Mouse (Mus musculus) myocyte (in vitro differentiated cells): ENCODE results near the gene Fkbp4. TPM values are rescaled to one million over a fixed set of nuclear protein-coding genes. Genes with fewer than 3 reads are reported as not detected.

ENCODE experiments used
- H3K27me3 ChIP-seq: one replicate; pipeline ENCODE4 v1.6.1; 2011; ENCODE audit not compliant: control insufficient read depth, insufficient read depth, insufficient read length
- H3K36me3 ChIP-seq: one replicate; pipeline ENCODE4 v1.6.1; 2011; ENCODE audit not compliant: control insufficient read depth, insufficient read depth
- H3K4me2 ChIP-seq: one replicate; pipeline ENCODE4 v1.6.1; 2011; ENCODE audit warnings: low read depth, control low read depth
- H3K4me3 ChIP-seq: one replicate; pipeline ENCODE4 v1.5.1; 2011; ENCODE audit warnings: mild to moderate bottlenecking, control low read depth, moderate library complexity
- H3K79me2 ChIP-seq: one replicate; pipeline ENCODE4 v1.6.1; 2011; ENCODE audit not compliant: control insufficient read depth, insufficient read depth
- H3ac ChIP-seq: one replicate; pipeline ENCODE4 v1.6.1; 2011; ENCODE audit not compliant: control insufficient read depth, insufficient read length
- CEBPB ChIP-seq: IDR thresholded peaks from 2 replicates; pipeline ENCODE4 v1.6.1; 2011; ENCODE audit warnings: mild to moderate bottlenecking, moderate library complexity; ENCODE audit not compliant: poor library complexity, insufficient read depth, severe bottlenecking
- E2F4 ChIP-seq: IDR thresholded peaks from one replicate; pipeline ENCODE4 v1.6.1; 2011; ENCODE audit warnings: mild to moderate bottlenecking, control low read depth, moderate library complexity; ENCODE audit not compliant: insufficient read depth
- MAX ChIP-seq: IDR thresholded peaks from one replicate; pipeline ENCODE4 v1.6.1; 2011; ENCODE audit warnings: low read depth, mild to moderate bottlenecking, control low read depth
- MYOD1 ChIP-seq, 3 experiments: IDR thresholded peaks; one replicate each; pipeline ENCODE4 v1.6.1; 2011; ENCODE audit warnings: control low read depth in 2 of 3, low read depth in 2 of 3, mild to moderate bottlenecking in 2 of 3, moderate library complexity in 1 of 3; ENCODE audit not compliant: insufficient read length in 2 of 3, control insufficient read depth in 1 of 3
- MYOG ChIP-seq, 3 experiments: IDR thresholded peaks; one replicate each; pipeline ENCODE4 v1.6.1; 2011; ENCODE audit warnings: control low read depth in 2 of 3, low read depth in 2 of 3, mild to moderate bottlenecking in 2 of 3; ENCODE audit not compliant: insufficient read length in 2 of 3, control insufficient read depth in 1 of 3, insufficient read depth in 1 of 3
- POLR2A ChIP-seq: IDR thresholded peaks from one replicate; pipeline ENCODE4 v1.6.1; 2011; ENCODE audit warnings: low read depth, mild to moderate bottlenecking, control low read depth, moderate library complexity; ENCODE audit not compliant: insufficient read length
- POLR2AphosphoS2 ChIP-seq: IDR thresholded peaks from one replicate; pipeline ENCODE4 v1.6.1; 2011; ENCODE audit warnings: low read depth, control low read depth; ENCODE audit not compliant: insufficient read length
- REST ChIP-seq: IDR thresholded peaks from one replicate; pipeline ENCODE4 v1.6.1; 2011; ENCODE audit warnings: mild to moderate bottlenecking, control low read depth, moderate library complexity; ENCODE audit not compliant: insufficient read depth, insufficient read length
- SRF ChIP-seq: IDR thresholded peaks from one replicate; pipeline ENCODE4 v1.6.1; 2011; ENCODE audit warnings: low read depth; ENCODE audit not compliant: control insufficient read depth, insufficient read length
- TCF12 ChIP-seq: IDR thresholded peaks from one replicate; pipeline ENCODE4 v1.6.1; 2011; ENCODE audit warnings: mild to moderate bottlenecking, control low read depth; ENCODE audit not compliant: poor library complexity, insufficient read depth, severe bottlenecking
- TCF3 ChIP-seq: IDR thresholded peaks from one replicate; pipeline ENCODE4 v1.6.1; 2011; ENCODE audit warnings: low read depth, control low read depth; ENCODE audit not compliant: insufficient read length
- USF1 ChIP-seq: IDR thresholded peaks from one replicate; pipeline ENCODE4 v1.6.1; 2011; ENCODE audit warnings: low read depth, mild to moderate bottlenecking, control low read depth, moderate library complexity
- polyA plus RNA-seq: library from polyadenylated mRNA; unstranded; fragments of >200 nt; fragmentation: generic; extraction: Trizol; gene quantifications from one replicate; pipeline ENCODE4 v1.2.1, GENCODE M21; 2012; ENCODE audit warnings: missing spikeins

The Fkbp4 gene
- polyA plus RNA-seq, 1 experiment, result 224 TPM

DNA sequence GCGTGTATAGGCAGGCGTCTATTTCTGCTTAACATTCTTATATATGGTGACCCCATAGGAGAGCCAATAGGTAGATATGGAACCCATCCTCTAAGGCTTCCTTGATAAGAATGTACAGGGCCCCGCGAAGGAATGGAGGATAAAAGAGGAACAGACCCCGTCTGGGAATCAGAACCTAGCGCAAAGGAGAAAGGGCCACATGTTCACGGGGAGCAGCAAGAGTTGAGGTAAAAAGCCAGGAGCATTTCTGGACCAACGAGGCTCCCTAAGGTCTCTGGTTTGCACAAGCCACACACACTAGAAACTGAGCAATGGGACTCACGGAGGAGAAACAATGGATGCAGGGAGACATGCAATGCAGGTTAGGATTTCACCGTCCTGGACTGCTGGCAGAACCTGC is 1.2 kb downstream of the Fkbp4 start:
- Histone ChIP-seq H3K36me3 (peaks cover 30% of the 10 kb centered on the region), H3K4me2 (peak overlapping the region; percentile 81), H3K79me2 (peaks cover 23% of the 10 kb centered on the region), H3K4me3 (peak overlapping the region; percentile 88), H3ac (peak overlapping the region; percentile 84), H3K27me3 (no peaks in the 10 kb centered on the region)
- TF ChIP-seq TCF12 (no peak), TCF3 (no peak)

DNA sequence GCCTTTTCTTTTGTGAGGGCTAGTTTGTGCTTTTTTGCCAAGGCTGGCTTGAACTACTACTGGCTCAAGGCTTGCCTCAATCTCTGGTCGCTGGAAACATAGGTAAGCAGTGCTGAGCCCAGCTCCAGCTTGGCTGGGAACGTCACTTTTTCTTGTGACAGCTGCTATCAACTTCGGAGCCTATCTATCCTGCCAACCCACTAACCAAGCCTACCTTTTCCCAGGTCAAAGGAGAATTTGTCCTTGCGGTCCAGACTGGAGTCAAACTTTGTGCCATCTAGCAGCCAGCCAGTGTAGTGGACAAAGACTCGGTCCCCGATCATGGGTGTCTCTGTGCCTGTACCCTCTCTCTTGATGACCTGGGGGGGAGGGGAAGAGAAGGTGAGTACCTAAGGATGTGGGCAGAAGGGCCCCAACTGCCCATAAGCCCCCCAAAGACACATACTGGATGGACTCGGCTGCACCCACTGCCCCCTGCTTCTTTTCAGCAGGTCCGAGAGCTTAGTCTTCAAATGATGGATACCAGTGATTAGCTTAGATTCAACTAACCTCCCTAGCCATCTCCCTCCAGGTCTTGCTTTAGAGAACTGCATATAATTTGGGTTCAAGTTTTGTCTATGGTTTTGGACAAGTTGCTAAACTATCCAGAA is 2.0 kb downstream of the Fkbp4 start:
- H3K4me3 ChIP-seq, result peak overlapping the region; percentile 88
- peaks cover 37% of the 10 kb centered on the region for H3K36me3 ChIP-seq
- peak overlapping the region; percentile 81 for H3K4me2 ChIP-seq
- H3K27me3 ChIP-seq, result no peaks in the 10 kb centered on the region
- no peak for TF ChIP-seq USF1
- TF ChIP-seq POLR2AphosphoS2, result no peak
- no peak for TF ChIP-seq MAX
- no peak for TF ChIP-seq MYOG (IDR thresholded peaks at IDR 0.05; ENCODE audit: control insufficient read depth in 1 of 3, insufficient read depth in 1 of 3, insufficient read length in 2 of 3, low read depth in 2 of 3)
- TF ChIP-seq SRF, result no peak
- TF ChIP-seq TCF3, result no peak
- no peak for TF ChIP-seq MYOD1 (IDR thresholded peaks at IDR 0.05; ENCODE audit: control insufficient read depth in 1 of 3, insufficient read length in 2 of 3, low read depth in 2 of 3)
- TF ChIP-seq REST, result no peak
- no peak for TF ChIP-seq POLR2A
- no peak for TF ChIP-seq TCF12
- TF ChIP-seq E2F4, result no peak
- no peak for TF ChIP-seq CEBPB
- H3ac ChIP-seq, result no peak overlapping the region
- peaks cover 23% of the 10 kb centered on the region for H3K79me2 ChIP-seq

DNA sequence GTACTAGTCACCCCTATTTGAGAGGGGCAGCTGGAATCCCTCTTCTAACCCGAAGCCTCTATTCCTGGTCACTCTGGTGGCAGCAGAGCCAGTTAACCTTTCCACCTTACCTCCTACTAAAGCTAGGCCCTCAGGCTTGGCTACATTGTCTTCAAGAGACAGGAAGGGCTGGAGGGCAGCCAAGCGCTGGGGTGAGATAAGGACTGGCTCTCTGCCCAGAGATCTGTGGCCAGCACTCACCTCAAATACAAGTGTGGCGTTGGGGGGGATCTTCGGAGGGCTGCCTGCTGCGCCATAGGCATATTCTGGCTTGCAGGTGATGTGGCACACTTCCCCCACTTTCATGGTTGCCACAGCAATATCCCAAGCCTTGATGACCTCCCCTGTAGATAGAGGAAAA is 3.0 kb downstream of the Fkbp4 start:
- Histone ChIP-seq H3ac (no peak overlapping the region), H3K4me3 (peak overlapping the region; percentile 88), H3K4me2 (no peak overlapping the region), H3K27me3 (no peaks in the 10 kb centered on the region), H3K79me2 (peaks cover 23% of the 10 kb centered on the region), H3K36me3 (peaks cover 45% of the 10 kb centered on the region)
- TF ChIP-seq MYOG (IDR thresholded peaks at IDR 0.05; ENCODE audit: control insufficient read depth in 1 of 3, insufficient read depth in 1 of 3, insufficient read length in 2 of 3, low read depth in 2 of 3) (no peak), POLR2A (no peak), POLR2AphosphoS2 (no peak), TCF12 (no peak), REST (no peak)

DNA sequence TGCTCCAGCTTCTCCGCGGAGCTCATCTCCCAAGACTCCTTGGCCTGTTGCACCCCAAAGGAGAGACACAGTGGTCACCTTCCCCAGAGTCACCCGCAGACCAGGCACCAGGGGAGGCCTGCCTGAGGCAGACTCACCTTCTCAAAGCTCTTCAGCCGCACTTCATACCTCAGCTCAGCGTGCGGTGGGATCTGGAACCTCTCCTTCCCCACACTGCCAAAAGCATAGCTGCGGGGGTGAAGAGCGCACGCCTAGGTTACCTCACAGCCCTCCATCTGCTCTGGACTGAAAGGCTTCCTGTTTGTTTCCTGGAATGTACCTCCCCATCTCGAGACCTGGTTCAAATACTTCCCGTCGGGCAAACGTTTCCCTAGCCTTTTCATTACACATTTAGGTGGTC is 4.9 kb downstream of the Fkbp4 start:
- H3K4me2 ChIP-seq, result no peak overlapping the region
- no peaks in the 10 kb centered on the region for H3K27me3 ChIP-seq
- TF ChIP-seq POLR2AphosphoS2 (no peak), REST (no peak), TCF3 (no peak), USF1 (no peak)
- no peak overlapping the region for H3K4me3 ChIP-seq
- peaks cover 23% of the 10 kb centered on the region for H3K79me2 ChIP-seq
- no peak overlapping the region for H3ac ChIP-seq
- peaks cover 52% of the 10 kb centered on the region for H3K36me3 ChIP-seq

DNA sequence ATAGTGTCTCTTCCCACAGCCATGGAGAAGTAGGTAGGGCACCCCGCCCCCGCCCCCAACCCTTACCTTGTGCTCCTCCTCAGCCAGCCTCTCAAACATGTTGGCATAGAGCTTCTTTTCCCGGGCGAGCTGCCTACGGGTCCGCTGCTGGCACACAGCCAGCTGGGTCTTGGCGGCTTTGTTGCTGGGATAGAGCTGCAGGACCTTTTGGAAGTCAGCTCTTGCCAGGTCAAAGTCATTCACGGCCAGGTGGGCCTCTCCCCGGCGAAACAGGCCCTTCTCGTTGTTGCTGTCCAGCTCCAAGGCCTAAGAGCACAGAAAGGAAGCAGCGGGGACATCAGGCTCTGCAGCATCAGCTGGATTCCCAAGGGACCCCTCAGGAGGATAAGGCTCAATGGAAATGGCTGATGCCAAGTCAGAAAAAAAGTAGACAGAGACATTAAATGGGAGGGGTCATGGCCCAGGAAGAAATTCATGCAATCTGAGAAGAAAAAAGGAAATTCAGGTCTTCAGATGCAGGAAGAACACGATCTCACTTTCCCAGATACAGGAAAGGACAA is 6.0 kb downstream of the Fkbp4 start:
- Histone ChIP-seq H3K36me3 (peaks cover 52% of the 10 kb centered on the region), H3K27me3 (no peaks in the 10 kb centered on the region), H3ac (no peak overlapping the region), H3K79me2 (peaks cover 17% of the 10 kb centered on the region), H3K4me3 (no peak overlapping the region), H3K4me2 (no peak overlapping the region)
- TF ChIP-seq CEBPB, result no peak
- no peak for TF ChIP-seq MAX
- no peak for TF ChIP-seq MYOG (IDR thresholded peaks at IDR 0.05; ENCODE audit: control insufficient read depth in 1 of 3, insufficient read depth in 1 of 3, insufficient read length in 2 of 3, low read depth in 2 of 3)
- TF ChIP-seq TCF3, result no peak
- TF ChIP-seq SRF, result no peak
- no peak for TF ChIP-seq USF1
- TF ChIP-seq POLR2AphosphoS2, result no peak
- TF ChIP-seq MYOD1 (IDR thresholded peaks at IDR 0.05; ENCODE audit: control insufficient read depth in 1 of 3, insufficient read length in 2 of 3, low read depth in 2 of 3), result no peak
- TF ChIP-seq TCF12, result no peak
- TF ChIP-seq POLR2A, result no peak
- TF ChIP-seq REST, result no peak
- no peak for TF ChIP-seq E2F4
